Mouse (Mus musculus): ENCODE results near the gene Gm37240. TPM values are rescaled to one million over a fixed set of nuclear protein-coding genes. Genes with fewer than 3 reads are reported as not detected.

The Gm37240 gene
- polyA plus RNA-seq, 1 experiment from 2014 or later: 1.1 TPM

- H3K9me3 ChIP-seq: no peaks in the 10 kb centered on the region
- no peak overlapping the region for H3K27ac ChIP-seq
- 85% methylated on average over 3 of the region's 3 CpGs for WGBS
- no peak overlapping the region for H3K4me2 ChIP-seq (replicated peaks)
- no peak overlapping the region for H3K9ac ChIP-seq
- ATAC-seq (ENCODE audit: low FRiP score, low read depth): no peak
- H3K27me3 ChIP-seq (replicated peaks): no peaks in the 10 kb centered on the region
- H3K36me3 ChIP-seq: no peaks in the 10 kb centered on the region
- no peak overlapping the region for H3K4me3 ChIP-seq
- H3K4me1 ChIP-seq: no peaks in the 10 kb centered on the region
Measured at GRCm38 (mm10) chr3:84930683-84931082, 956.6 kb downstream of the Gm37240 start.

- Histone ChIP-seq H3K36me3 (no peaks in the 10 kb centered on the region), H3K4me3 (no peak overlapping the region), H3K27ac (no peak overlapping the region), H3K4me2 (replicated peaks) (no peak overlapping the region), H3K27me3 (replicated peaks) (no peaks in the 10 kb centered on the region), H3K9me3 (no peaks in the 10 kb centered on the region), H3K4me1 (no peaks in the 10 kb centered on the region), H3K9ac (no peak overlapping the region)
- ATAC-seq (ENCODE audit: low FRiP score, low read depth): no peak
- 93% methylated on average over 3 of the region's 3 CpGs for WGBS
Measured at GRCm38 (mm10) chr3:84929171-84929570, 958.1 kb downstream of the Gm37240 start.

- Histone ChIP-seq H3K4me3 (no peak overlapping the region), H3K4me1 (no peaks in the 10 kb centered on the region), H3K4me2 (replicated peaks) (no peak overlapping the region), H3K36me3 (no peaks in the 10 kb centered on the region), H3K9ac (no peak overlapping the region), H3K9me3 (no peaks in the 10 kb centered on the region), H3K27ac (no peak overlapping the region), H3K27me3 (replicated peaks) (no peaks in the 10 kb centered on the region)
- 87% methylated on average over 2 of the region's 2 CpGs for WGBS
- ATAC-seq (ENCODE audit: low FRiP score, low read depth): no peak
Measured at GRCm38 (mm10) chr3:84927901-84928300, 959.4 kb downstream of the Gm37240 start.

- Histone ChIP-seq H3K36me3 (no peaks in the 10 kb centered on the region), H3K9ac (no peak overlapping the region), H3K4me3 (no peak overlapping the region), H3K9me3 (no peaks in the 10 kb centered on the region), H3K4me2 (replicated peaks) (no peak overlapping the region), H3K27ac (no peak overlapping the region), H3K27me3 (replicated peaks) (no peaks in the 10 kb centered on the region), H3K4me1 (no peaks in the 10 kb centered on the region)
- WGBS: 92% methylated on average over 8 of the region's 8 CpGs
- no peak for ATAC-seq (ENCODE audit: low FRiP score, low read depth)
Measured at GRCm38 (mm10) chr3:84927168-84927794, 960.0 kb downstream of the Gm37240 start.

- no peaks in the 10 kb centered on the region for H3K9me3 ChIP-seq
- H3K27ac ChIP-seq: no peak overlapping the region
- H3K4me3 ChIP-seq: no peak overlapping the region
- no peak for ATAC-seq (ENCODE audit: low FRiP score, low read depth)
- H3K9ac ChIP-seq: no peak overlapping the region
- H3K4me2 ChIP-seq (replicated peaks): no peak overlapping the region
- WGBS: 94% methylated on average over 5 of the region's 5 CpGs
- H3K4me1 ChIP-seq: no peaks in the 10 kb centered on the region
- H3K36me3 ChIP-seq: no peaks in the 10 kb centered on the region
- no peaks in the 10 kb centered on the region for H3K27me3 ChIP-seq (replicated peaks)
Measured at GRCm38 (mm10) chr3:84926140-84926539, 961.2 kb downstream of the Gm37240 start.

GRCm38 (mm10) chr3:84925229-84925628 is 962.1 kb downstream of the Gm37240 start:
- Histone ChIP-seq H3K9ac (no peak overlapping the region), H3K4me1 (no peaks in the 10 kb centered on the region), H3K9me3 (no peaks in the 10 kb centered on the region), H3K27me3 (replicated peaks) (no peaks in the 10 kb centered on the region), H3K4me2 (replicated peaks) (no peak overlapping the region), H3K4me3 (no peak overlapping the region), H3K27ac (no peak overlapping the region), H3K36me3 (no peaks in the 10 kb centered on the region)
- ATAC-seq (ENCODE audit: low FRiP score, low read depth): no peak
- WGBS: 85% methylated on average over 4 of the region's 4 CpGs

- ATAC-seq (ENCODE audit: low FRiP score, low read depth): no peak
- Histone ChIP-seq H3K9ac (no peak overlapping the region), H3K4me1 (no peaks in the 10 kb centered on the region), H3K27ac (no peak overlapping the region), H3K36me3 (no peaks in the 10 kb centered on the region), H3K27me3 (replicated peaks) (no peaks in the 10 kb centered on the region), H3K4me2 (replicated peaks) (no peak overlapping the region), H3K4me3 (no peak overlapping the region), H3K9me3 (no peaks in the 10 kb centered on the region)
- 95% methylated on average over 1 of the region's 1 CpGs for WGBS
Measured at GRCm38 (mm10) chr3:84923670-84924069, 963.6 kb downstream of the Gm37240 start.

GRCm38 (mm10) chr3:84923256-84923655 is 964.1 kb downstream of the Gm37240 start:
- H3K9me3 ChIP-seq: no peaks in the 10 kb centered on the region
- WGBS: 96% methylated on average over 1 of the region's 1 CpGs
- ATAC-seq (ENCODE audit: low FRiP score, low read depth): no peak
- no peak overlapping the region for H3K9ac ChIP-seq
- H3K36me3 ChIP-seq: no peaks in the 10 kb centered on the region
- no peak overlapping the region for H3K27ac ChIP-seq
- no peaks in the 10 kb centered on the region for H3K4me1 ChIP-seq
- no peaks in the 10 kb centered on the region for H3K27me3 ChIP-seq (replicated peaks)
- no peak overlapping the region for H3K4me3 ChIP-seq
- H3K4me2 ChIP-seq (replicated peaks): no peak overlapping the region

GRCm38 (mm10) chr3:84921704-84922420 is 965.5 kb downstream of the Gm37240 start:
- H3K27ac ChIP-seq: no peak overlapping the region
- H3K4me3 ChIP-seq: no peak overlapping the region
- no peaks in the 10 kb centered on the region for H3K36me3 ChIP-seq
- 81% methylated on average over 6 of the region's 6 CpGs for WGBS
- H3K9ac ChIP-seq: no peak overlapping the region
- no peak for ATAC-seq (ENCODE audit: low FRiP score, low read depth)
- H3K4me1 ChIP-seq: no peaks in the 10 kb centered on the region
- H3K27me3 ChIP-seq (replicated peaks): no peaks in the 10 kb centered on the region
- H3K9me3 ChIP-seq: no peaks in the 10 kb centered on the region
- H3K4me2 ChIP-seq (replicated peaks): no peak overlapping the region

GRCm38 (mm10) chr3:84917903-84918679 is 969.2 kb downstream of the Gm37240 start:
- H3K36me3 ChIP-seq: no peaks in the 10 kb centered on the region
- no peaks in the 10 kb centered on the region for H3K9me3 ChIP-seq
- H3K27me3 ChIP-seq (replicated peaks): no peaks in the 10 kb centered on the region
- 80% methylated on average over 9 of the region's 9 CpGs for WGBS
- no peak overlapping the region for H3K9ac ChIP-seq
- H3K4me3 ChIP-seq: no peak overlapping the region
- no peak for ATAC-seq (ENCODE audit: low FRiP score, low read depth)
- H3K4me1 ChIP-seq: no peaks in the 10 kb centered on the region
- no peak overlapping the region for H3K4me2 ChIP-seq (replicated peaks)
- no peak overlapping the region for H3K27ac ChIP-seq

GRCm38 (mm10) chr3:84914284-84914683 is 973.0 kb downstream of the Gm37240 start:
- Histone ChIP-seq H3K4me2 (replicated peaks) (no peak overlapping the region), H3K9me3 (no peaks in the 10 kb centered on the region), H3K36me3 (no peaks in the 10 kb centered on the region), H3K27me3 (replicated peaks) (no peaks in the 10 kb centered on the region), H3K4me3 (no peak overlapping the region), H3K4me1 (no peaks in the 10 kb centered on the region), H3K9ac (no peak overlapping the region), H3K27ac (no peak overlapping the region)
- 69% methylated on average over 1 of the region's 1 CpGs for WGBS
- no peak for ATAC-seq (ENCODE audit: low FRiP score, low read depth)

GRCm38 (mm10) chr3:84906528-84906927 is 980.8 kb downstream of the Gm37240 start:
- WGBS: 21% methylated on average over 1 of the region's 1 CpGs
- no peak for ATAC-seq (ENCODE audit: low FRiP score, low read depth)
- no peak overlapping the region for H3K4me3 ChIP-seq

More at GRCm38 (mm10) chr3:84906528-84906927, 980.8 kb downstream of the Gm37240 start:
- no peak overlapping the region for H3K9ac ChIP-seq
- no peaks in the 10 kb centered on the region for H3K4me1 ChIP-seq
- no peak overlapping the region for H3K4me2 ChIP-seq (replicated peaks)
- no peak overlapping the region for H3K27ac ChIP-seq
- H3K36me3 ChIP-seq: no peaks in the 10 kb centered on the region
- no peaks in the 10 kb centered on the region for H3K27me3 ChIP-seq (replicated peaks)
- H3K9me3 ChIP-seq: no peaks in the 10 kb centered on the region

All from neural tube, embryonic 12.5 days (tissue).